Mouse (Mus musculus) erythroblast, embryonic 14.5 days (primary cell): Measurements from ENCODE around the gene Cntn3.

Experiments
- GATA1 ChIP-seq: IDR thresholded peaks from 2 replicates; pipeline ENCODE4 v1.6.1; 2012; ENCODE audit warnings: low read length, inconsistent platforms, mixed read lengths
- TAL1 ChIP-seq: IDR thresholded peaks from 3 replicates; pipeline ENCODE4 v1.6.1; 2012; ENCODE audit warnings: low read length, inconsistent platforms, mixed read lengths

GRCm38 (mm10) chr6:102120003-102120402 lies 452.9 kb downstream of the Cntn3 start:
- no peak for TF ChIP-seq GATA1
- no peak for TF ChIP-seq TAL1
